Mouse (Mus musculus) liver, adult 2 months (tissue): ENCODE measurements around the gene Aspdh.

Experiments
- CTCF ChIP-seq: fragments of 200-500 bp; IDR thresholded peaks from 2 replicates; pipeline ENCODE4 v1.5.1; 2011; ENCODE audit warnings: low read depth, low read length, control low read depth
- POLR2A ChIP-seq: fragments of 200-500 bp; IDR thresholded peaks from 2 replicates; pipeline ENCODE4 v1.6.1; 2011; ENCODE audit warnings: low read length, control low read depth; ENCODE audit not compliant: insufficient read depth; ENCODE audit errors: extremely low read depth

DNA sequence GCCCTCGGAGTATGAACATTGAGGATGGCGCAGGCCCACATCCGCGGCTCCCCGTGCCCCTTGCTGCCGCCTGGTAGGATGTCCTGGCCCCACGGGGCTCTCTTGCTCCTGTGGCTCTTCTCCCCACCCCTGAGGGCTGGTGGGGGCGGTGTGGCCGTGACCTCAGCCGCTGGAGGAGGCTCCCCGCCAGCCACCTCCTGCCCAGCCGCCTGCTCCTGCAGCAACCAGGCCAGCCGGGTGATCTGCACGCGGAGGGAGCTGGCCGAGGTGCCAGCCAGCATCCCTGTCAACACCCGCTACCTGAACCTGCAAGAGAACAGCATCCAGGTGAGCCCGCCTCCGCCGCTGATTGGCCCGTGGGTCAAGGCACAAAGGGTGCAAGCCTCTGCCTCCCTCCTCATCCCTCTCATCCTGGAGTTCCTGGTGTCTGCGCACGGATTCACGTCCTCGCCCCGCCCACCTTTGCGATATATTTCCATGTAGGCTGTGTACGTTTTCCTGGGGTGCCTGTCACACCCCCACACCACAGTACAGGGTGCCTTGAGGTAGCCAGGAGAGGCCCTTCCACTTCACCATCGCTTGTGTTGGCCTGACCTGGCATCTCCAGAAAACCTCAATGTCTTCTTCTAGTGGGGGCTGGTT is 20.2 kb upstream of the Aspdh start:
- TF ChIP-seq CTCF (no peak), POLR2A (no peak)
